Mouse (Mus musculus) liver, embryonic 11.5 days (tissue): Measurements from ENCODE around the gene 4930453N24Rik. TPM values are rescaled to one million over a fixed set of nuclear protein-coding genes. Genes with fewer than 3 reads are reported as not detected.

ENCODE experiments used
- ATAC-seq: fragments of 200-750 bp; cut with Nextera tagmentation; replicated peaks from 2 replicates; pipeline ENCODE4 v1.8.0; 2017; ENCODE audit warnings: moderate number of reproducible peaks, mild to moderate bottlenecking, moderate TSS enrichment, moderate library complexity; ENCODE audit not compliant: low FRiP score
- DNase-seq: peaks from one replicate; pipeline ENCODE4 v3.0.0-alpha.2; 2017; ENCODE audit warnings: low spot score
- H3K27ac ChIP-seq: fragments of 300-500 bp; sonication (generic); 2 replicates; pipeline ENCODE4 v1.5.1; 2014; ENCODE audit warnings: mild to moderate bottlenecking, low read depth, low read length, control low read depth
- H3K27me3 ChIP-seq: fragments of 300-500 bp; sonication (generic); replicated peaks from 2 replicates; pipeline ENCODE4 v1.6.1; 2014; ENCODE audit warnings: low read length, mixed read lengths; ENCODE audit not compliant: control insufficient read depth, insufficient read depth
- H3K36me3 ChIP-seq: fragments of 300-500 bp; sonication (generic); 2 replicates; pipeline ENCODE4 v1.6.1; 2014; ENCODE audit warnings: mild to moderate bottlenecking, low read length, moderate library complexity, mixed read lengths; ENCODE audit not compliant: control insufficient read depth, insufficient read depth
- H3K4me1 ChIP-seq: fragments of 300-500 bp; sonication (generic); replicated peaks from 2 replicates; pipeline ENCODE4 v1.6.1; 2014; ENCODE audit warnings: low read length, mixed read lengths; ENCODE audit not compliant: control insufficient read depth, insufficient read depth
- H3K4me2 ChIP-seq: fragments of 300-500 bp; sonication (generic); 2 replicates; pipeline ENCODE4 v1.6.1; 2014; ENCODE audit warnings: mild to moderate bottlenecking, control low read depth, moderate library complexity
- H3K4me3 ChIP-seq: fragments of 300-500 bp; sonication (generic); 2 replicates; pipeline ENCODE4 v1.5.1; 2014; ENCODE audit warnings: low read depth, low read length, control low read depth
- H3K9ac ChIP-seq: fragments of 300-500 bp; sonication (generic); 2 replicates; pipeline ENCODE4 v1.6.1; 2014; ENCODE audit warnings: low read depth, low read length, control low read depth
- H3K9me3 ChIP-seq: fragments of 300-500 bp; sonication (generic); 2 replicates; pipeline ENCODE4 v1.6.1; 2016; ENCODE audit warnings: low read length, inconsistent platforms, mixed read lengths; ENCODE audit not compliant: control insufficient read depth
- WGBS: fragments of 180-500 bp; shearing (Covaris S2); extraction: QIAGEN DNeasy Blood & Tissue Kit; methylation state at CpG from one replicate; pipeline ENCODE4 v1.1.7; 2014; 5-methylcytosine and 5-hydroxymethylcytosine counted together
- polyA plus RNA-seq: library from polyadenylated mRNA; unstranded; fragments of >200 nt; fragmentation: Nextera tagmentation; extraction: Ambion mirVana; gene quantifications from 2 replicates; pipeline ENCODE4 v1.2.1, GENCODE M21; 2014

4930453N24Rik gene
- polyA plus RNA-seq = 20.9 and 22.3 TPM in 2 replicates

GRCm38 (mm10) chr16:64770521-64771430 is at the start of gene 4930453N24Rik:
4930453N24Rik (minus strand) TSS chr16:64771161.
- Histone ChIP-seq H3K36me3 (no peaks in the 10 kb centered on the region), H3K4me3 (peak within 1 kb of the TSS; percentile 83), H3K27ac (peak within 1 kb of the TSS; percentile 73), H3K9ac (peak within 1 kb of the TSS; percentile 84), H3K4me1 (no peaks in the 10 kb centered on the region), H3K9me3 (no peaks in the 10 kb centered on the region), H3K4me2 (peak within 1 kb of the TSS; percentile 62), H3K27me3 (no peaks in the 10 kb centered on the region)
- DNase-seq = peak; percentile 86
- 2% methylated on average over 72 of the region's 72 CpGs for WGBS
- peak; percentile 95 for ATAC-seq

- no peak for ATAC-seq
- no peak for DNase-seq
Observed at GRCm38 (mm10) chr16:64817094-64817765, 46.3 kb upstream of the 4930453N24Rik start.

GRCm38 (mm10) chr16:64803041-64803440 is 32.1 kb upstream of the 4930453N24Rik start:
- DNase-seq (no peak), ATAC-seq (no peak)
- WGBS = 84% methylated on average over 3 of the region's 3 CpGs
- Histone ChIP-seq H3K9me3 (no peaks in the 10 kb centered on the region), H3K27me3 (no peaks in the 10 kb centered on the region), H3K36me3 (peaks cover 5% of the 10 kb centered on the region; the same call in 1 of the 2 replicates), H3K4me2 (no peak overlapping the region), H3K4me3 (no peak overlapping the region), H3K27ac (no peak overlapping the region), H3K9ac (no peak overlapping the region), H3K4me1 (no peaks in the 10 kb centered on the region)

More at GRCm38 (mm10) chr16:64817094-64817765, 46.3 kb upstream of the 4930453N24Rik start:
- Histone ChIP-seq H3K36me3 (peaks cover 6% of the 10 kb centered on the region), H3K4me1 (no peaks in the 10 kb centered on the region; the same call in 1 of the 2 replicates), H3K4me3 (no peak overlapping the region), H3K27ac (no peak overlapping the region), H3K9me3 (no peaks in the 10 kb centered on the region), H3K27me3 (no peaks in the 10 kb centered on the region), H3K9ac (no peak overlapping the region), H3K4me2 (no peak overlapping the region)
- WGBS = 89% methylated on average over 3 of the region's 3 CpGs

- Histone ChIP-seq H3K27me3 (no peaks in the 10 kb centered on the region), H3K36me3 (peaks cover 5% of the 10 kb centered on the region; the same call in 1 of the 2 replicates), H3K9ac (no peak overlapping the region), H3K27ac (no peak overlapping the region), H3K4me3 (no peak overlapping the region), H3K4me2 (no peak overlapping the region), H3K4me1 (no peaks in the 10 kb centered on the region), H3K9me3 (no peaks in the 10 kb centered on the region)
- DNase-seq = no peak
- ATAC-seq = no peak
Observed at GRCm38 (mm10) chr16:64801638-64802037, 30.7 kb upstream of the 4930453N24Rik start.

GRCm38 (mm10) chr16:64800393-64800792 is 29.4 kb upstream of the 4930453N24Rik start:
- 85% methylated on average over 5 of the region's 5 CpGs for WGBS
- Histone ChIP-seq H3K4me2 (no peak overlapping the region), H3K9me3 (no peaks in the 10 kb centered on the region), H3K9ac (no peak overlapping the region), H3K4me3 (no peak overlapping the region), H3K36me3 (peaks cover 3% of the 10 kb centered on the region; the same call in 1 of the 2 replicates), H3K4me1 (no peaks in the 10 kb centered on the region), H3K27me3 (no peaks in the 10 kb centered on the region), H3K27ac (no peak overlapping the region)
- ATAC-seq (no peak), DNase-seq (no peak)

GRCm38 (mm10) chr16:64794802-64795201 is 23.8 kb upstream of the 4930453N24Rik start:
- WGBS = 84% methylated on average over 2 of the region's 2 CpGs
- Histone ChIP-seq H3K4me2 (no peak overlapping the region), H3K36me3 (no peaks in the 10 kb centered on the region), H3K4me3 (no peak overlapping the region), H3K27me3 (no peaks in the 10 kb centered on the region), H3K9ac (no peak overlapping the region), H3K9me3 (no peaks in the 10 kb centered on the region), H3K27ac (no peak overlapping the region), H3K4me1 (no peaks in the 10 kb centered on the region)
- no peak for ATAC-seq
- DNase-seq = no peak

GRCm38 (mm10) chr16:64789706-64790105 is 18.7 kb upstream of the 4930453N24Rik start:
- ATAC-seq (no peak), DNase-seq (no peak)
- Histone ChIP-seq H3K36me3 (peaks cover 3% of the 10 kb centered on the region; the same call in 1 of the 2 replicates), H3K4me2 (no peak overlapping the region), H3K4me3 (no peak overlapping the region), H3K9me3 (no peaks in the 10 kb centered on the region), H3K9ac (no peak overlapping the region), H3K4me1 (no peaks in the 10 kb centered on the region), H3K27ac (no peak overlapping the region), H3K27me3 (no peaks in the 10 kb centered on the region)
- whole genome bisulfite sequencing = 94% methylated on average over 3 of the region's 3 CpGs

GRCm38 (mm10) chr16:64775516-64775915 is 4.6 kb upstream of the 4930453N24Rik start:
- H3K27me3 ChIP-seq = no peaks in the 10 kb centered on the region
- no peaks in the 10 kb centered on the region for H3K36me3 ChIP-seq
- H3K4me2 ChIP-seq = no peak overlapping the region
- WGBS = 81% methylated on average over 1 of the region's 1 CpGs
- no peaks in the 10 kb centered on the region for H3K9me3 ChIP-seq
- H3K9ac ChIP-seq = no peak overlapping the region
- no peak overlapping the region for H3K4me3 ChIP-seq
- ATAC-seq (no peak), DNase-seq (no peak)
- H3K4me1 ChIP-seq = no peaks in the 10 kb centered on the region
- H3K27ac ChIP-seq = no peak overlapping the region
